Mouse (Mus musculus) T-helper 1 cell (primary cell): ENCODE results near the gene Vta1.

Experiments
- in situ Hi-C: fragments of 300-600 bp; cut with MboI, MseI; formaldehyde crosslinking; loops from one replicate; pipeline ENCODE4 v1.15.1; 2025; ENCODE audit warnings: high pct_unique_total_duplicates

The Vta1 gene

GRCm38 (mm10) chr10:14705072-14706066 is at the start of gene Vta1, which contains the start of gene Nmbr:
Gene Vta1, minus strand, starts transcription at chr10:14705560.
Gene Nmbr, plus strand, starts transcription at chr10:14705591.
- in situ Hi-C loops, result no loop called here

GRCm38 (mm10) chr10:14734285-14734684 is 28.9 kb upstream of the Vta1 start:
- in situ Hi-C loops, result no loop called here

GRCm38 (mm10) chr10:14725671-14726070 is 20.3 kb upstream of the Vta1 start:
- in situ Hi-C loops, result no loop called here

- in situ Hi-C loops, result no loop called here
These were observed 12.8 kb upstream of the Vta1 start, which contains the start of gene Gje1 for GRCm38 (mm10) chr10:14718114-14718513. Gene Gje1, minus strand, starts transcription at chr10:14718214.

GRCm38 (mm10) chr10:14703830-14704420 is 1.4 kb downstream of the Vta1 start:
- in situ Hi-C loops, result loop anchor here (5.0 kb wide), 1 partner anchor 277 kb away; no protein-coding TSS in a partner anchor

- in situ Hi-C loops, result loop anchor here (5.0 kb wide), 1 partner anchor 276 kb away; no protein-coding TSS in a partner anchor
These were observed 2.1 kb downstream of the Vta1 start for GRCm38 (mm10) chr10:14703239-14703638.

- in situ Hi-C loops, result no loop called here
These were observed 15.0 kb downstream of the Vta1 start for GRCm38 (mm10) chr10:14690349-14690748.

- in situ Hi-C loops, result no loop called here
These were observed 16.4 kb downstream of the Vta1 start for GRCm38 (mm10) chr10:14688785-14689442.

- in situ Hi-C loops, result no loop called here
These were observed 19.7 kb downstream of the Vta1 start for GRCm38 (mm10) chr10:14685663-14686062.

- in situ Hi-C loops, result no loop called here
These were observed 39.2 kb downstream of the Vta1 start for GRCm38 (mm10) chr10:14666147-14666546.

GRCm38 (mm10) chr10:14660875-14661274 is 44.5 kb downstream of the Vta1 start:
- in situ Hi-C loops, result no loop called here

- in situ Hi-C loops, result no loop called here
These were observed 65.7 kb downstream of the Vta1 start for GRCm38 (mm10) chr10:14639635-14640034.

- in situ Hi-C loops, result no loop called here
These were observed 66.3 kb downstream of the Vta1 start for GRCm38 (mm10) chr10:14639043-14639442.

- in situ Hi-C loops, result no loop called here
These were observed 79.7 kb downstream of the Vta1 start for GRCm38 (mm10) chr10:14625706-14626105.

GRCm38 (mm10) chr10:14619156-14619555 is 86.2 kb downstream of the Vta1 start:
- in situ Hi-C loops, result no loop called here

- in situ Hi-C loops, result no loop called here
These were observed 87.1 kb downstream of the Vta1 start for GRCm38 (mm10) chr10:14618301-14618700.

- in situ Hi-C loops, result no loop called here
These were observed 89.9 kb downstream of the Vta1 start for GRCm38 (mm10) chr10:14615441-14615840.

- in situ Hi-C loops, result no loop called here
These were observed 97.8 kb downstream of the Vta1 start for GRCm38 (mm10) chr10:14607597-14607996.
